Mouse (Mus musculus) ES-CJ7 (cell line): ENCODE results near the gene Olfr653.

Experiments used
- DNase-seq: peaks from one replicate; pipeline ENCODE4 v3.0.0; 2011; ENCODE audit warnings: low read depth, low spot score

Gene Olfr653

DNA sequence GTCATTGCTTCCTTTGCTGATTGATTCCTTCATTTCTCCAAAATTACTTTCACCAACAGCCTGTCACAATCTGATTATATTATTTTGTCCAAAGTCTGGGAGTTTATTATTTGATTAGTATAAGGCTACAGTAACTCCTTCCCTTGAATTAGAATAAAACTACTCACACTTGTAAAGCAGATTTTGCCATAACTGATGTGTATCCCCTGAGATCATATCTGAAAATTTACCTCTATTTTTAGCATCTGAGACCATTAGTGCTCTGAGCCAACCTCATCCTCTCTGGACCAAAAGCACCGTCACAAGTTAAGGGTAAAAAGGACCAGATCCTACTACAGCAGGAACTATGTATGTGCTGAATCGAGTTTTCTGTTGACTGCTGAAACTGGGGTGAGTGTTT lies at the start of gene Olfr653:
Gene Olfr653 (plus strand): TSS at position 301 of the 400 bp plus-strand sequence.
- no peak for DNase-seq

DNA sequence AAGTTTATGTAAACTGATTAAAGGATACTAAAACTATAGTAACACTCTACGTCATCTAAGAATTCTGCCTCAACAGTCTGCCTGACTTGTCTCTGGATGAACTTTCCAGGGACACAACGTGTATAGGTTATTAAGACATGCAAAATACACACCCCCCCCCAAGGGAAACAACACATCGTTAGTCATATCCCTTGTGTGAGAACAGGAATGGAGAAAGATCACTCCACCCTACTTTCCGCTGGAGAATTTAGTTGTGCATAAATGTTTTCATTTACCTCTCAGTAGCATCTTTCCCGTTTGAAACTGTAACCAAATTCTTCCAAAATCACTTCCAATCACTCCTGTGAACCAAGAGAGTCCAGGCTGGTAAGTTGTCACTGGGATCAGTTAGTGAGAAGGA lies 27.3 kb upstream of the Olfr653 start, which contains the start of gene Olfr651:
Gene Olfr651 (plus strand): TSS at position 301 of the 400 bp plus-strand sequence.
- DNase-seq: no peak

DNA sequence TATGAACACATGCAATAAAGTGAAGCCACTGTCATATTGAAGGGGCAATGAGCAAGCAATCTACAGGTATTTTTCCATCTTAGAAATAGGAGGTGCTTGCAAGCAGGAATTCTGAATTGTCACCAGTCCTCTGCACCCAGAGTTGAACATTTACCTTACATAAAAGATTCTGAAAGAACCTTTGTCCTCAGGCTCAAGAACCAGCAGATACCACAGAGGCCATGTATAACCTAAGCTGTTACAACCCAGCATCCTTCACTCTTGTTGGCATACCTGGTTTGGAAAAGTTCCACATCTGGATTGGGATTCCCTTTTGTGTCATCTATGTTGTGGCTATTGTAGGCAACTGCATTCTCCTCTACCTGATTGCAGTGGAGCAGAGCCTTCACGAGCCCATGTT lies 24.4 kb upstream of the Olfr653 start:
- DNase-seq: no peak

DNA sequence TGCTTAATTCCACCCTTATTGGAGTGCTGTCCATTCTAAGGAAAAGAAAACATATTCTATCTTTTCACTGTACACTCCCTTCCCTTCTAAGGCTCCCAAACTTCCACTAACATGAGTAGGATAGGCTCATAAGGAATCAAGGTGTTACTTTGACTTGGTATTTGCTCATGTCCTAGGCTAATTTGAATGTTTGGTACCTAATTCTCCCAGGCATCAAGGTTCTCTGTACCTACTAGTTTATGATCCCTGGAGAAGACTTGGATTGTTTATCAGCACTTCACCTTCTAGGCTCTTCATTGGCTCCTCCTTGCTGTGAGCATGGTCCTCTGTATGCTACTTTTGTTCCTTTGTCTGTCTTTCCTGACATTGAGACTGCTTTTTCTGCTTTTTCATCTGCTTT lies 16.5 kb upstream of the Olfr653 start, which contains the start of gene Olfr652:
Gene Olfr652 (plus strand): TSS at position 301 of the 400 bp plus-strand sequence.
- peak; percentile 6 for DNase-seq

DNA sequence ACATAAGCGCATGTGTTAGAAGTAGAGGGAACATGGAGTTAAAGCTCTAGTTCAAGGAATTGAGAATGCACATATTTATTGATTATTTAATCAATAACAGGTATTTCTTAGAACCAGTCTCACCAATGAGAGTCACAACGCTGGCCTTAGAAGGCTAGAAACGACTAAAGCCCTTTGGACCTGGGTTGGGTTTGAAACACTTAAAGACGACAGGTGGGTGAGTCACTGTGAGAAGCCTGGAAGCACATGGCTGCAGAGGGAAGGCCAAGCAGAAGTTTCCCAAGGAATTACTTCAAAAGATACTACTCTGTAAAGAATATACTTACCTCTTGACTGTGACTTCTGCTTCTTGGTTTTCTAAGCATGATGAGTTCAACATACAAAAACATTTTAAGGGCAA lies 3.7 kb downstream of the Olfr653 start:
- no peak for DNase-seq

DNA sequence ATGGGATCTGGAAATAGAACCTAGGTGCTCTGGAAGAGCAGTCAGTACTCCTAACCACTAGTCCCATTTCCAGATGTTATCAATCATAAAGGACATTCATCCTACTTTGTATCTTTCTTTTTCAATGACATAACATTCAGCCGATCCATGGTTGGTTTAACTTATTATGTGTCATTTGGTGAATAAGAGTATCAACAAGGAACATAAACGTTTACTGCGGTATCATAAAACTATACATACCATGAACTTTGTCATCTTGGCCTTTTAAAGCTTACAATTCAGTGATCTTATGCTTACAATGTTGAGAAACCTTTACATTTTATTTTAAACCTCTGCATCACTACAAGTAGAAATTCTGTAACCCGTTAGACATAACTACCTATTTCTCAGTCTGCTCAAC lies 4.3 kb downstream of the Olfr653 start:
- no peak for DNase-seq

DNA sequence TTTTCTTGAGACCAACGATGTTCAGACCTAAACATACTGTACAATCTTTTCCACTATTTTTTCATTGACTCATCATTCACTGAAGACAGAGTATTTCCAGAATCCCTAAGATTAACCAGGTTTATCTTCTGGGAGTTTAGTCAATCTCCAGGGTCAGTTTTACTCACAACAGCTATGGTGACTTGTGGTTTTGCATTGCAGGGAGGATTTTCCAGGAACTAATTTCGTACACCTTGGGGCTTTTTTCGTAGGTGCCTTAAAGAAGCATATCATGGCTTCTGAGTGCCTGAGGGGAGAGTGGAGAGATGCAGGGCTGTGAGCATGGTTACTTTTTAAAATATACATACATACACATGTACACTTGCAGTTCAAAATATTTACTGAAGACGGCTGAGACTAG lies 9.6 kb downstream of the Olfr653 start, which contains the start of gene Olfr654:
Gene Olfr654 (plus strand): TSS at position 301 of the 400 bp plus-strand sequence.
- DNase-seq: no peak

DNA sequence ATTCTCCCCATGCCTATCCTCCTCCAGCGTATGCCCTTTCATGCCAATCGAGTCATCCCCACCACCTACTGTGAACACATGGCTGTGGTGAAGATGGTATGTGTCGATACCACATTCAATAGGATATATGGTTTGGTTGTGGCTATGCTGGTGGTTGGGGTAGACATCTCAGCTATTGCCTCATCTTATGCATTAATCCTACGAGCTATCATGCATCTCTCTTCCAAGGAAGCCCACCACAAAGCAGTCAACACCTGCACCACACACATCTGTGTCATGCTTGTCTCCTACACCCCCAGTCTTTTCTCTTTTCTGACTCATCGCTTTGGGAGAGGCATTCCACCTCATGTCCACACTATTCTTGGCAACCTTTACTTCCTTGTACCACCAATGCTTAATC lies 11.2 kb downstream of the Olfr653 start:
- DNase-seq: no peak

DNA sequence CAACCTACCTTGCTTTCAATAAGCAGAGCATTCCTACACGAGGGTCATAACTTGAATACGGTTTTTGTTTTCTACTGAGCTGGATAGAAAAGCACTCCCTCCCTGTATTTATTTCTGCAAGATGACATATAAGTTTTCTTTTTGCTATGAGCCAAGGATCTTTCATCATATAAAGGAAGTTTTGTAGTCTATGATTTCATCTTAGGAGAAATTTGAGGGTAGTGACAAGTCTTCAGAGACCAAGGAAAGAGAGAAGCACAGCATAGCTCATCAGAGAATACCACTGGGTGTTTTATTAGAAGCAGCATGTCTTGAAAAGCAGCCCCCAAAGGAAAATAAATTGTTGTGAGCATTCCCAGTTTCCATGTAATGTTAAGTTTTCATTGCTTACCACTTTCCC lies 24.6 kb downstream of the Olfr653 start, which contains the start of gene Olfr655:
Gene Olfr655 (minus strand): TSS at position 101 of the 400 bp plus-strand sequence.
- DNase-seq: no peak

DNA sequence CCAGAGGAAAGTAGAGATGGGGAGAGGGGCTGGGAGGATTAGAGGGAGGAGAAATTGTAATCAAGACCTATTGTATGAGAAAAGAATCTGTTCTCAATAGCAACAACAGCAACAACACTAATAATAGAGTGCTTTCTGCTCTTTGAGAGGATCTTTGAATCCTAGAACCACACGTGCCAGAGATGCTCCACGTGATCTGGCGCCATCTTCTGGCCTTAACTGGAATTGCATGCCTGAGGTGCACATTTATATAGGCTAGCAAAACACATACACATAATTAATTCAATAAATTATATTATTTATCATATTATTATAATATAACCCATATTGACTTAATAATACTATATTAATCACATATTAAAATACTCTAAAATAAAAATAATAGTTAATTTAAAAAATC lies 26.1 kb downstream of the Olfr653 start:
- peak; percentile 60 for DNase-seq

DNA sequence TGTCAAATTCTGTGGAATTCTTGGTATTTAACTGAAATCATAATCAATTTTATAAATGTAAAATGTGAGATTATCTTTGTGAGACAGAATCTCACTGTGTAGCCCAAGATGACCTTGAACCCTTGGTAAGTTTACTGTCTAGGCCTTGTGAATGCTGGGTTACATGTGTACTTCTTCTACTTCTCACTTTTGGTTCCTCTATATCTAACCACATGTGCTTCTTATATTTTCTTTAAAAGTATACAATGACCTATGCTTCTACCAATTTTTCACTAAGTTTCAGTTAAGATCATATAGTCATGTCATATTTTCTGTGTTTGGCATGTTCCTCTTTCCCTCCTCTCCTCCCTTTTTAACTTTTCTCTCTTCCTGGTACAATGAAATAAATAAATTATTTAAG lies 27.6 kb downstream of the Olfr653 start:
- no peak for DNase-seq

DNA sequence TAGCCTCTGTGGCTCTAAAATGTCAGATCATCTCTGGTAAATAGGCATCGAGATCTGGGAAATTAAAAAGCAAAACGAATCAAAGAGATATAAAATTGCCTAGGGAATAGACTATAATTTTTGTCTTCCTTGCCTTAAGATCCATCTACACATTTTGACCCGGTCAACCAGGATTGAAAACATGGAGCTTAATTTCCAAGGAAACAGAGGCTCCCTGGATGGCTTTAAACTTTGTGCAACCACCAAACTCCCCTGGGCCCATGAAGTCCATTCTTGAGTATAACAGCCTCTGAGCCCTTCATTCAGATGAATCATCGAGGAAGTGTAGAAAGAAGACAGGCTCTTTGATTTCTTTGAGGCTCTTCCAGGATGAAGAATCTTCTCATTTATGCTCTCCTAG lies 36.5 kb downstream of the Olfr653 start, which contains the start of gene Olfr656:
Gene Olfr656 (plus strand): TSS at position 301 of the 400 bp plus-strand sequence.
- no peak for DNase-seq

DNA sequence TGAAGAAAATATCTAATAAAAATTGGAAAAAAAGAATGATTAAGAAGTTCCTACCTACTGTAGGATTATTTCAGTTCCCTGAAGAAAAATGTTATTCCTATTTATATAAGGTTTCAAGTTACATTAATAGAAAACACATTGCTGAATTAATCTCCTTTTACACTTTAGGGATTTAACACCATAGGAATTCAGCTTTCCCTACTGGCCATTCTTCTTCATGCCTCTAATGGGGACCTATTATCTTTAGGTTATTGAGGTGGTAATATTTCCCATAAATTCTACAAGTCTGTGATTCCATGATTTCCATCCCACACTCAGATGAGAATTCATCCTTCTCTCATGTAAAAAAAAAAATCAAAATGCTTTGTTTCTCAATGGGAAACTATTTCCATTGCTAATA lies 47.4 kb downstream of the Olfr653 start, which contains the start of gene Olfr657:
Gene Olfr657 (plus strand): TSS at position 301 of the 400 bp plus-strand sequence.
- no peak for DNase-seq
